Mouse (Mus musculus) kidney, adult 2 months (tissue): ENCODE data around the gene Gsg1l. TPM values are rescaled to one million over a fixed set of nuclear protein-coding genes. Genes with fewer than 3 reads are reported as not detected.

Experiments
- DNase-seq: peaks from one replicate; pipeline ENCODE4 v3.0.0; 2021
- H3K27ac ChIP-seq: fragments of 200-500 bp; 2 replicates; pipeline ENCODE4 v1.5.1; 2012; ENCODE audit warnings: low read depth, low read length, control low read depth, inconsistent platforms; ENCODE audit not compliant: insufficient read depth
- H3K27me3 ChIP-seq: fragments of 200-500 bp; replicated peaks from 2 replicates; pipeline ENCODE4 v1.6.1; 2012; ENCODE audit warnings: mild to moderate bottlenecking, moderate library complexity, low read length, inconsistent platforms; ENCODE audit not compliant: control insufficient read depth, insufficient read depth
- H3K36me3 ChIP-seq: fragments of 200-500 bp; 2 replicates; pipeline ENCODE4 v1.6.1; 2012; ENCODE audit warnings: mild to moderate bottlenecking, moderate library complexity, low read length, inconsistent platforms; ENCODE audit not compliant: control insufficient read depth, insufficient read depth
- H3K4me1 ChIP-seq: fragments of 200-500 bp; 2 replicates; pipeline ENCODE4 v1.6.1; 2011; ENCODE audit warnings: low read length; ENCODE audit not compliant: control insufficient read depth, insufficient read depth
- H3K4me3 ChIP-seq: fragments of 200-500 bp; 2 replicates; pipeline ENCODE4 v1.5.1; 2011; ENCODE audit warnings: mild to moderate bottlenecking, low read depth, low read length, control low read depth; ENCODE audit not compliant: insufficient read depth
- CTCF ChIP-seq: fragments of 200-500 bp; conservative IDR thresholded peaks from 2 replicates; pipeline ENCODE4 v1.5.1; 2011; ENCODE audit warnings: low read depth, mild to moderate bottlenecking, control low read depth, low read length, moderate library complexity, mixed read lengths; ENCODE audit not compliant: insufficient read depth, insufficient read length
- POLR2A ChIP-seq: fragments of 200-500 bp; IDR thresholded peaks from one replicate; pipeline ENCODE4 v1.6.1; 2011; ENCODE audit warnings: low read depth, low read length, control low read depth
- WGBS: fragments of 180-500 bp; shearing (Covaris S2); methylation state at CpG from one replicate; pipeline ENCODE4 v1.1.7; 2018; 5-methylcytosine and 5-hydroxymethylcytosine counted together
- polyA plus RNA-seq: library from polyadenylated mRNA; depleted of rRNA; stranded (reverse); fragments of >200 nt; gene quantifications from 2 replicates; pipeline ENCODE4 v1.2.3, GENCODE M21; 2012

Gsg1l gene
- polyA plus RNA-seq, 1 experiment: 0.33 TPM

GRCm38 (mm10) chr7:125887124-125887523 is 195.1 kb downstream of the Gsg1l start:
- WGBS: 48% methylated on average over 4 of the region's 4 CpGs
- H3K27ac ChIP-seq: no peak overlapping the region
- no peaks in the 10 kb centered on the region for H3K36me3 ChIP-seq
- H3K4me1 ChIP-seq: no peaks in the 10 kb centered on the region
- no peaks in the 10 kb centered on the region for H3K27me3 ChIP-seq
- TF ChIP-seq POLR2A (no peak), CTCF (no peak)
- DNase-seq: no peak
- no peak overlapping the region for H3K4me3 ChIP-seq

GRCm38 (mm10) chr7:125886116-125886680 is 196.0 kb downstream of the Gsg1l start:
- 58% methylated on average over 4 of the region's 4 CpGs for WGBS
- no peak overlapping the region for H3K27ac ChIP-seq
- no peaks in the 10 kb centered on the region for H3K36me3 ChIP-seq

GRCm38 (mm10) chr7:125883232-125883631 is 199.0 kb downstream of the Gsg1l start:
- WGBS: 78% methylated on average over 2 of the region's 2 CpGs
- no peak for DNase-seq

More at GRCm38 (mm10) chr7:125886116-125886680, 196.0 kb downstream of the Gsg1l start:
- H3K27me3 ChIP-seq: no peaks in the 10 kb centered on the region
- H3K4me3 ChIP-seq: no peak overlapping the region
- no peak for TF ChIP-seq POLR2A
- TF ChIP-seq CTCF: no peak
- no peaks in the 10 kb centered on the region for H3K4me1 ChIP-seq
- DNase-seq: no peak

GRCm38 (mm10) chr7:125878040-125878439 is 204.2 kb downstream of the Gsg1l start:
- 61% methylated on average over 4 of the region's 4 CpGs for WGBS

More at GRCm38 (mm10) chr7:125883232-125883631, 199.0 kb downstream of the Gsg1l start:
- Histone ChIP-seq H3K4me1 (no peaks in the 10 kb centered on the region), H3K4me3 (no peak overlapping the region), H3K36me3 (no peaks in the 10 kb centered on the region), H3K27ac (no peak overlapping the region), H3K27me3 (no peaks in the 10 kb centered on the region)
- TF ChIP-seq POLR2A (no peak), CTCF (no peak)

GRCm38 (mm10) chr7:125873971-125874495 is 208.2 kb downstream of the Gsg1l start:
- TF ChIP-seq CTCF (no peak), POLR2A (no peak)
- Histone ChIP-seq H3K4me1 (0 out of 2 replicates have a peak, but pooled peaks cover 5% of the 10 kb centered on the region), H3K27me3 (no peaks in the 10 kb centered on the region), H3K4me3 (no peak overlapping the region), H3K27ac (no peak overlapping the region), H3K36me3 (no peaks in the 10 kb centered on the region)
- 81% methylated on average over 6 of the region's 6 CpGs for WGBS
- peak; percentile 13 for DNase-seq

More at GRCm38 (mm10) chr7:125878040-125878439, 204.2 kb downstream of the Gsg1l start:
- Histone ChIP-seq H3K36me3 (no peaks in the 10 kb centered on the region), H3K4me3 (no peak overlapping the region), H3K27ac (no peak overlapping the region), H3K4me1 (no peaks in the 10 kb centered on the region), H3K27me3 (no peaks in the 10 kb centered on the region)
- DNase-seq: no peak
- TF ChIP-seq CTCF (no peak), POLR2A (no peak)

GRCm38 (mm10) chr7:125872874-125873273 is 209.3 kb downstream of the Gsg1l start:
- 0 out of 2 replicates have a peak, but pooled peaks cover 5% of the 10 kb centered on the region for H3K4me1 ChIP-seq
- H3K27ac ChIP-seq: no peak overlapping the region
- no peaks in the 10 kb centered on the region for H3K27me3 ChIP-seq
- H3K36me3 ChIP-seq: no peaks in the 10 kb centered on the region
- H3K4me3 ChIP-seq: no peak overlapping the region
- TF ChIP-seq POLR2A (no peak), CTCF (no peak)
- 75% methylated on average over 3 of the region's 3 CpGs for WGBS
- no peak for DNase-seq

- peak; percentile 22 for DNase-seq
- Histone ChIP-seq H3K27me3 (no peaks in the 10 kb centered on the region), H3K4me3 (no peak overlapping the region), H3K27ac (no peak overlapping the region), H3K4me1 (0 out of 2 replicates have a peak, but pooled peaks cover 5% of the 10 kb centered on the region), H3K36me3 (no peaks in the 10 kb centered on the region)
- WGBS: 55% methylated on average over 6 of the region's 6 CpGs
- TF ChIP-seq CTCF (no peak), POLR2A (no peak)
These were observed 210.0 kb downstream of the Gsg1l start for GRCm38 (mm10) chr7:125872202-125872580.
